Mouse (Mus musculus) adipocyte (in vitro differentiated cells): ENCODE data around the gene Gli3.

Experiments used
- DNase-seq: peaks from one replicate; pipeline ENCODE4 v3.0.0-alpha.2; 2016; ENCODE audit warnings: low spot score

The Gli3 gene

GRCm38 (mm10) chr13:15662375-15662774 is 199.3 kb downstream of the Gli3 start:
- DNase-seq, result no peak

- no peak for DNase-seq
These were observed 201.7 kb downstream of the Gli3 start for GRCm38 (mm10) chr13:15664580-15665201.

GRCm38 (mm10) chr13:15665514-15665913 is 202.5 kb downstream of the Gli3 start:
- DNase-seq, result no peak

GRCm38 (mm10) chr13:15670144-15670961 is 207.3 kb downstream of the Gli3 start:
- DNase-seq, result no peak

- no peak for DNase-seq
These were observed 207.9 kb downstream of the Gli3 start for GRCm38 (mm10) chr13:15670962-15671313.

GRCm38 (mm10) chr13:15675480-15675879 is 212.4 kb downstream of the Gli3 start:
- no peak for DNase-seq

- DNase-seq, result no peak
These were observed 214.2 kb downstream of the Gli3 start for GRCm38 (mm10) chr13:15677106-15677760.

GRCm38 (mm10) chr13:15681530-15681929 is 218.5 kb downstream of the Gli3 start:
- no peak for DNase-seq

- no peak for DNase-seq
These were observed 220.0 kb downstream of the Gli3 start for GRCm38 (mm10) chr13:15683006-15683405.

- peak; percentile 8 for DNase-seq
These were observed 225.2 kb downstream of the Gli3 start for GRCm38 (mm10) chr13:15688074-15688825.

- no peak for DNase-seq
These were observed 225.9 kb downstream of the Gli3 start for GRCm38 (mm10) chr13:15688826-15689501.

- peak; percentile 17 for DNase-seq
These were observed 228.9 kb downstream of the Gli3 start for GRCm38 (mm10) chr13:15691751-15692464.

GRCm38 (mm10) chr13:15692465-15692809 is 229.4 kb downstream of the Gli3 start:
- DNase-seq, result no peak

- DNase-seq, result no peak
These were observed 235.2 kb downstream of the Gli3 start for GRCm38 (mm10) chr13:15698284-15698683.

- DNase-seq, result no peak
These were observed 236.1 kb downstream of the Gli3 start for GRCm38 (mm10) chr13:15699116-15699515.

GRCm38 (mm10) chr13:15704669-15705068 is 241.6 kb downstream of the Gli3 start:
- no peak for DNase-seq

- DNase-seq, result no peak
These were observed 244.4 kb downstream of the Gli3 start for GRCm38 (mm10) chr13:15707481-15707881.

- DNase-seq, result no peak
These were observed 250.5 kb downstream of the Gli3 start for GRCm38 (mm10) chr13:15713486-15713885.

GRCm38 (mm10) chr13:15714331-15714725 is 251.3 kb downstream of the Gli3 start:
- no peak for DNase-seq

- peak; percentile 67 for DNase-seq
These were observed 251.8 kb downstream of the Gli3 start for GRCm38 (mm10) chr13:15714726-15715437.

- no peak for DNase-seq
These were observed 258.4 kb downstream of the Gli3 start for GRCm38 (mm10) chr13:15721446-15721845.
